Mouse (Mus musculus) heart, postnatal 0 days (tissue): ENCODE results near the gene Krtap5-4.

Experiments
- CTCF ChIP-seq: IDR thresholded peaks from 2 replicates; pipeline ENCODE4 v1.5.1; 2016; ENCODE audit warnings: antibody characterized with exemption, control low read depth, low read depth
- EP300 ChIP-seq: IDR thresholded peaks from 2 replicates; pipeline ENCODE4 v1.6.1; 2016; ENCODE audit warnings: antibody characterized with exemption, low read depth

GRCm38 (mm10) chr7:142319124-142319523 lies 15.8 kb downstream of the Krtap5-4 start:
- TF ChIP-seq CTCF (no peak), EP300 (no peak)
